Mouse (Mus musculus) heart, adult 2 months (tissue): Measurements from ENCODE around the gene Rpl13a. TPM values are rescaled to one million over a fixed set of nuclear protein-coding genes. Genes with fewer than 3 reads are reported as not detected.

Experiments used
- DNase-seq, 2 experiments: peaks; one replicate each; pipeline ENCODE4 v3.0.0; 2021
- H3K27ac ChIP-seq: fragments of 200-600 bp; 2 replicates; pipeline ENCODE4 v1.8.1; 2022
- H3K27me3 ChIP-seq: fragments of 200-500 bp; 2 replicates; pipeline ENCODE4 v1.6.1; 2012; ENCODE audit warnings: mild to moderate bottlenecking, low read length, inconsistent platforms, mixed read lengths; ENCODE audit not compliant: control insufficient read depth, insufficient read depth
- H3K36me3 ChIP-seq: fragments of 200-500 bp; 2 replicates; pipeline ENCODE4 v1.6.1; 2012; ENCODE audit warnings: low read length, inconsistent platforms; ENCODE audit not compliant: control insufficient read depth, insufficient read depth
- H3K4me1 ChIP-seq: fragments of 200-500 bp; 2 replicates; pipeline ENCODE4 v1.6.1; 2011; ENCODE audit warnings: low read length; ENCODE audit not compliant: control insufficient read depth, insufficient read depth
- H3K4me3 ChIP-seq: fragments of 200-600 bp; 2 replicates; pipeline ENCODE4 v1.8.1; 2022
- H3K79me2 ChIP-seq: fragments of 200-500 bp; replicated peaks from 2 replicates; pipeline ENCODE4 v1.6.1; 2012; ENCODE audit warnings: mild to moderate bottlenecking, inconsistent platforms, low read length, moderate library complexity, mixed read lengths; ENCODE audit not compliant: control insufficient read depth, insufficient read depth
- H3K9ac ChIP-seq: fragments of 200-500 bp; 2 replicates; pipeline ENCODE4 v1.6.1; 2012; ENCODE audit warnings: low read depth, mild to moderate bottlenecking, control low read depth, inconsistent platforms, low read length, mixed read lengths
- CTCF ChIP-seq: fragments of 200-600 bp; IDR thresholded peaks from 2 replicates; pipeline ENCODE4 v1.8.1; 2022; ENCODE audit warnings: antibody characterized with exemption, mild to moderate bottlenecking, moderate library complexity
- EP300 ChIP-seq: fragments of 200-500 bp; IDR thresholded peaks from 2 replicates; pipeline ENCODE4 v1.6.1; 2011; ENCODE audit warnings: low read depth, low read length, control low read depth; ENCODE audit not compliant: insufficient read depth
- POLR2A ChIP-seq: fragments of 200-500 bp; IDR thresholded peaks from 2 replicates; pipeline ENCODE4 v1.6.1; 2011; ENCODE audit warnings: mild to moderate bottlenecking, low read depth, low read length, control low read depth; ENCODE audit not compliant: insufficient read depth
- WGBS: fragments of 180-500 bp; shearing (Covaris S2); methylation state at CpG from one replicate; pipeline ENCODE4 v1.1.7; 2018; 5-methylcytosine and 5-hydroxymethylcytosine counted together
- intact Hi-C: fragments of 180-260 bp; cut with DNase I; formaldehyde crosslinking; loops from one replicate; pipeline ENCODE4 v1.15.1; 2025
- polyA plus RNA-seq: library from polyadenylated mRNA; depleted of rRNA; stranded (reverse); fragments of >200 nt; gene quantifications from 2 replicates; pipeline ENCODE4 v1.2.3, GENCODE M21; 2012
- total RNA-seq, 2 experiments: library from RNA; stranded (reverse); gene quantifications; 2 replicates each; pipeline ENCODE4 v1.2.3; 2021

The Rpl13a gene
- total and polyA plus RNA-seq, 3 experiments, result 561 to 915 (median 659) TPM

DNA sequence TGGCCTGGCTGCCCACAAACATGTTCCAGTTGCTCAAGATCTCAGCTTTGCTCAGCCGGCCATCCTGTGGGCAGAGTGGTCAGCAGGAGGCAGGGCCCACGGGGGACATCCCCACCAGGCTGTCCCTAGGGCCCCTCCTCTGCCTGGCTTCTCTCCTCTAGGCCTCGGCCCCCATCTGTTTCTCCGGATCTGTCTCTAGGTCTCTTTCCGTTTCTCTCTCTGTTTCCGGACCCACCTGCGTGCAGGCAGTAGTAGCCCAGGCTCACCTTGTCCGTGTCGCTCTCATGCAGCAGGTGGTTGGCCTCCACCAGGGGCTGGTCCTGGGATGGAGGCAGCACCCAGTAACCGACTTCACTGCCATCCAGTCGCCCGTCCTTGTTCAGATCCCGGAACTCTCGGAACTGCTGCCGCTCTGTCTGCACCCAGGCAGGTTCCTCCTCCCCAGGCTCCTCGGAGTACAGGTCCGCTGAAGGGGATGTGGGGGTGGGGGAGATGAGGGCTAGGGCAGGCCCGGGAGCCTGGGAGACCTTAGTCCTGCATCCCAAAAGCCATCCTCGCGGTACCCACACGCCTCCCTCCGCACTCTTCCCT, 45.2 kb downstream of the Rpl13a start:
- Histone ChIP-seq H3K27me3 (no peaks in the 10 kb centered on the region), H3K9ac (no peak overlapping the region), H3K79me2 (no peaks in the 10 kb centered on the region), H3K4me3 (no peak overlapping the region), H3K27ac (peak overlapping the region; percentile 83), H3K36me3 (no peaks in the 10 kb centered on the region), H3K4me1 (peaks cover 6% of the 10 kb centered on the region)
- 76% methylated on average over 22 of the region's 22 CpGs for WGBS
- TF ChIP-seq CTCF (no peak), POLR2A (no peak), EP300 (no peak)
- no peak for DNase-seq
- intact Hi-C loops, result loop anchor here (2.0 kb wide), 1 partner anchor 19 kb away; the partner anchor contains the start of gene Fcgrt

DNA sequence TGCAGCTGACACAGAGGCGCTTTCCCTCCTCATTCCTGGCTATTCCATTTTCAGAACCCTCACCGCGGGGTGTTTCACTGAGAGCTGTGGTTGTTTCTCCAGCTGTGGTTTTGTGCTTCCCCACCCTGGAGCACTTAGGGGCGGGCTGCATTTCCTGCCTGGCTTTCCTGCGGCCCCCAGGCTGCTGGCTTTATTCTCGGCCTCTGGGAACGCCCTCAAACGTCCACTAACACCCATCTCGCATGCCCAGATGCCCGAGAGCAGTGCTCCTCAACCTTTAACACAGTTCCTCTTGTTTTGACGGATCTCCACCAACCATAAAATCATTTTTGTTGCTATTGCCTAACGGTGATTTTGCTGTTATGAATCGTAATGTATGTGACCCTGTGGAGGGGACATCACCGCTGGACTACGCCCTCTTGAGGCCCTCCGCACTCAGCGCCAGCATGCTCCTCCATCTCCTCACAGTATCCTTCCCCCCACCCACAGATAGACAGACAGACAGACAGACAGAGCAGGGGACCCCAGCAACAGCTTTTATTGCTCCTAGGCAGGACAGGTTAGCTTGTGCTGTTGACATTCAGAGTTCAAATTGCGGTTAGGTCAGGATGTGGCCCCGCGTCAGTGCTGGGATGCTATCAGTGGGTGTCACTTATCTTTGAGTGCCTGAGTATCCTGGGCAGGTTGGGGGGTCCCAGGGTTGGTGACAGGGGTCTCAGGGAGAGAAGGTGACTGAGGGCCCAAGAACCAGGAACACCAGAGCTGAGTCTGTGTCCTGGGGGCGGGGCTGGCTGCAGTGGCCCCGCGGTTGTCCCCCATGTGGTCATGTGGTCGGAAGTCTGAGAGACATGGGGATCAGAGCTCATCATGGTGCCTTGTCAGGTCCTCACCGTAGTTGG, 45.9 kb downstream of the Rpl13a start:
- Histone ChIP-seq H3K9ac (peak overlapping the region; percentile 51), H3K27me3 (no peaks in the 10 kb centered on the region), H3K79me2 (no peaks in the 10 kb centered on the region), H3K27ac (peak overlapping the region; percentile 83), H3K4me3 (peak overlapping the region; percentile 22; the same call in 1 of the 2 replicates), H3K4me1 (peaks cover 6% of the 10 kb centered on the region), H3K36me3 (no peaks in the 10 kb centered on the region)
- TF ChIP-seq CTCF (peak; percentile 39), POLR2A (no peak; the same call in none of the 2 replicates), EP300 (peak; percentile 62; the same call in 1 of the 2 replicates)
- WGBS, result 45% methylated on average over 25 of the region's 25 CpGs
- intact Hi-C loops, result loop anchor here (2.0 kb wide), 1 partner anchor 20 kb away; the partner anchor contains the start of gene Fcgrt
- DNase-seq, result peak; percentile 75 to 84

DNA sequence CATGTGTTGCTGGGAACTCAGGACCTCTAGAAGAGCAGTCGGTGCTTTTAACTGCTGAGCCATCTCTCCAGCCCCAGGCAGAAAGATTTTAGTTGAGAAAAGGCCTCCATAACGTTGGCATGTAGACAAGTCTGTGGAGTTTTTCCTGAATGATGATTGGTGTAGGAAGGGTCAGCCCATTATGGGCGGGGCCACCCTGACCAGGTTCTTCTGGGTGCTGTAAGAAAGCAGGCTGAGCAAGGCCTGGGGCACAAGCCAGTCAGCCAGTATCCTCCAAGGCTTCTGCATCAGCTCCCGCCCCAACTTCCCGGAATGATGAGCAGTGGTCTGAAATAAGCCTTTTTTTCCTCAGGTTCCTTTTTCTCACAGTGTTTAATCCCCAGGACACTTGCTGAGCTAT, 47.5 kb downstream of the Rpl13a start:
- no peaks in the 10 kb centered on the region for H3K27me3 ChIP-seq
- H3K4me3 ChIP-seq, result no peak overlapping the region
- peaks cover 6% of the 10 kb centered on the region for H3K4me1 ChIP-seq
- H3K9ac ChIP-seq, result no peak overlapping the region
- TF ChIP-seq POLR2A (no peak), CTCF (no peak), EP300 (no peak)
- no peak for DNase-seq
- H3K79me2 ChIP-seq, result no peaks in the 10 kb centered on the region
- WGBS, result 60% methylated on average over 5 of the region's 5 CpGs
- H3K36me3 ChIP-seq, result no peaks in the 10 kb centered on the region
- peak overlapping the region; percentile 83 for H3K27ac ChIP-seq
- intact Hi-C loops, result no loop called here

DNA sequence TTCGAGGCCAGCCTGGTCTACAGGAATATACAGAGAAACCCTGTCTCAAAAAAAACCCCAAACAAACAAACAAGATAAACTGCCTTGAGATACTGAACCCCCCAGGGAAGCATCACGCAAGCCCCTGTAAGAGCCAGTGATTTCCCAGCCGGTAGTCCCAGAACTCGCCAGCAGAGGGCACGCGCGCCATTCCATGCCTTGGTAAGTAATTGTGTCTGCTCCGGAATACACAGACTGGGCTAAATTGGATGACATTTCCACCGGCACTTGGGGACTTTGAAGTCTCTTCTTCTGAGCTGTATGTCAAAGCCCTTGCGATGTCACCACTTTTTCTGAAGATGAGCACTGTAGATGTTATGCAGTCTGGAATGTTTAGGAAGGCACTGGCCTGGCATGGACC, 48.7 kb downstream of the Rpl13a start:
- WGBS, result 1% methylated on average over 10 of the region's 10 CpGs
- H3K27ac ChIP-seq, result no peak overlapping the region; the same call in 1 of the 2 replicates
- H3K36me3 ChIP-seq, result no peaks in the 10 kb centered on the region
- H3K4me3 ChIP-seq, result no peak overlapping the region
- DNase-seq, result peak; percentile 89 to 97
- intact Hi-C loops, result loop anchor here (1.0 kb wide), 2 partner anchors 56 to 118 kb away; partner anchors contain the start of genes Flt3l and Gm45713
- no peaks in the 10 kb centered on the region for H3K79me2 ChIP-seq
- H3K27me3 ChIP-seq, result no peaks in the 10 kb centered on the region
- TF ChIP-seq POLR2A, result 0 out of 2 replicates have a peak, but pooled peaks have one; percentile 18
- peak; percentile 95; the same call in 1 of the 2 replicates for TF ChIP-seq CTCF
- TF ChIP-seq EP300, result peak; percentile 94
- no peak overlapping the region for H3K9ac ChIP-seq
- peaks cover 8% of the 10 kb centered on the region for H3K4me1 ChIP-seq

DNA sequence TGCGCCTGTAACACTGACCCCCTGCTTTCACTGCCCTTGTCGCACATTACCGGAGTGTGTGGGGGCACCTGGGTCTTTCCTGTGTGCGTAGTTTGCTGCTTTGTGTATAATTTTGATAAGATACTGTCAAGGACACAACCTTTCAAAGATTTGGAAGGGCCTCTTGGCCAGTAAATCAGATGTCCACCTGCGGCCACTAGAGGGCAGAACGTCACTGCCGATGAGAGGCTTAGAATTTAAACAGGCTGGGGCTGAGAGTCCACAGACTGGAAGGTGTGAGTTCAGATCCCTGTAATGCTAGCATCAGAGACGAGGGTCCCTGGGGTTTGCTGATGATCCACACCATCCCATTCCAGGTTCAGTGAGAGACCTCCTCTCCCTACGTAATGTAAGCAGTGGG, 50.0 kb downstream of the Rpl13a start:
- WGBS, result 24% methylated on average over 9 of the region's 9 CpGs
- no peak overlapping the region for H3K4me3 ChIP-seq
- H3K9ac ChIP-seq, result no peak overlapping the region
- intact Hi-C loops, result no loop called here
- H3K79me2 ChIP-seq, result no peaks in the 10 kb centered on the region; the same call in 1 of the 2 replicates
- no peaks in the 10 kb centered on the region for H3K36me3 ChIP-seq
- peaks cover 8% of the 10 kb centered on the region for H3K4me1 ChIP-seq
- no peaks in the 10 kb centered on the region for H3K27me3 ChIP-seq
- no peak overlapping the region for H3K27ac ChIP-seq
- TF ChIP-seq POLR2A (no peak), CTCF (peak; percentile 88), EP300 (peak; percentile 76; the same call in 1 of the 2 replicates)
- peak; percentile 78 to 84 for DNase-seq

DNA sequence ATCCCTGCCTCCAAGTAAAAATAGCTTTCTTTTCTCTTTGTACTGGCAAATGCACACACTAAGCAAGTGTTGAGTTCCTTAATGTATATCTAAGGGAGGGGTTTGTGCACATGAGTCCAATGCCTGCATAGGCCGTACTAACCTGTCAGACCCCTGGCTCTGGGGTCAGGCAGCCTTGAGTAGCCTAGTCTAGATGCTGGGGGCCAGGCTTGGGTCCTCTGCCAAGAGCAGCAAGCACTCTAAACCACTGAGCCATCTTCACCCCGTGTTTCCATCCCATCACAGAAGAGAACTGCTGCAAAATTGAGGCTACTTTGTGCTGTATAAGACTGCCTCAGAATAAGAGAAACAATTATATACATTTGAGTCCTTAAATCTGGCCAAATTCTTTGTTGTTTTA, 50.7 kb downstream of the Rpl13a start:
- Histone ChIP-seq H3K27me3 (no peaks in the 10 kb centered on the region), H3K9ac (no peak overlapping the region), H3K79me2 (no peaks in the 10 kb centered on the region; the same call in 1 of the 2 replicates), H3K36me3 (no peaks in the 10 kb centered on the region), H3K4me1 (peaks cover 8% of the 10 kb centered on the region), H3K27ac (no peak overlapping the region), H3K4me3 (no peak overlapping the region)
- intact Hi-C loops, result no loop called here
- DNase-seq, result no peak
- WGBS, result 98% methylated on average over 2 of the region's 2 CpGs
- TF ChIP-seq POLR2A (no peak), EP300 (no peak), CTCF (no peak)
